Mouse (Mus musculus): ENCODE data around the gene Hoxd10. TPM values are rescaled to one million over a fixed set of nuclear protein-coding genes. Genes with fewer than 3 reads are reported as not detected.

Hoxd10 gene
- polyA plus RNA-seq, 1 experiment from 2014 or later = 0.30 TPM

- Histone ChIP-seq H3K27me3 (replicated peaks; ENCODE audit: control insufficient read depth, insufficient read depth, low read length) (peaks cover 98% of the 10 kb centered on the region), H3K9ac (ENCODE audit: low read depth, low read length) (no peak overlapping the region), H3K36me3 (ENCODE audit: control insufficient read depth, insufficient read depth, low read length) (no peaks in the 10 kb centered on the region), H3K4me3 (ENCODE audit: low read depth, low read length) (no peak overlapping the region), H3K4me2 (no peak overlapping the region), H3K4me1 (replicated peaks; ENCODE audit: control insufficient read depth, insufficient read depth, low read length) (no peaks in the 10 kb centered on the region; the same call in 1 of the 2 replicates), H3K27ac (ENCODE audit: low read depth, low read length) (no peak overlapping the region), H3K9me3 (ENCODE audit: control insufficient read depth, low read length) (no peaks in the 10 kb centered on the region)
- ATAC-seq (replicated peaks; ENCODE audit: low FRiP score) = no peak
- DNase-seq (ENCODE audit: low spot score) = no peak
- 8% methylated on average over 14 of the region's 14 CpGs for WGBS
These were observed 48.1 kb downstream of the Hoxd10 start for GRCm38 (mm10) chr2:74739869-74740268.

DNA sequence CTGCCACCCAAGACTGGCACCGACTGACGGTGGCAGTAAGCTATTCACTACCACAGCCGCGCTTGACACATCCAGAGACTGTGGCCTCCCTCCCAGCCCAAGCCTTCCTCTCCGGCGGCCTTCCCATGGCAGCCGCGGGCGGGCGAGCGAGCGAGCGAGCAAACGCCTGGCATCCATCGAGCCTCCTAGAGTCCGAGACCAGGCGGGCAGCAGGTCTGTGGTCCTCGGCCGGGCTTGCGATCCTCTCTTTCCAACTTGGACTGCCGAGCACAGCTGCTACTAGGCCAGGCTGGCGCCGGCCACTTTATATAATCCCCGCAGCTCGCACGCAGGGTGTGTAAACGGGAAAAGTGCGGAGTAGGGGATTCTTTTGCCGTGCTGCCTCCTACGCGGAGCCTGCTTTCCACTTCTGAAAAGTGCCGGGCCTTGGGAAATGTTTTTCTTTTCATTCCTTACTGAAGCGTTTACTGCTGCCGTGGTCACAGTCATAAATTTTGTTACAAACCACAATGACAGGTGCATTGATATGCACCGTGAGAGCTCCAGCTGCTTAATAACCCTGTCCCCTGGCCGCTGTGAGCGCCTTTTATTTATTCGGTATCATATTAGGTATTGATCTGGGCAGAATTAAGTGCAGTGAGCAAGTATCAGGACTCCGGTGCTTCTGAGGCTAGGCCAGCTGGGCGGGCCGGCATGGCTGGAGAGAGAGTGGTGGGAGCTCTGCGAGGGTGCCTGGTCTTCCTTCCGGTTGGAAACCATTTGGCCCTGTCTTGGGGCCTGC is 48.8 kb downstream of the Hoxd10 start:
- 3% methylated on average over 43 of the region's 43 CpGs for WGBS
- Histone ChIP-seq H3K27me3 (replicated peaks; ENCODE audit: control insufficient read depth, insufficient read depth, low read length) (peaks cover 98% of the 10 kb centered on the region), H3K4me2 (peak overlapping the region; percentile 37; the same call in 1 of the 2 replicates), H3K9me3 (ENCODE audit: control insufficient read depth, low read length) (no peaks in the 10 kb centered on the region), H3K4me3 (ENCODE audit: low read depth, low read length) (peak overlapping the region; percentile 15; the same call in 1 of the 2 replicates), H3K36me3 (ENCODE audit: control insufficient read depth, insufficient read depth, low read length) (no peaks in the 10 kb centered on the region), H3K9ac (ENCODE audit: low read depth, low read length) (no peak overlapping the region), H3K27ac (ENCODE audit: low read depth, low read length) (no peak overlapping the region), H3K4me1 (replicated peaks; ENCODE audit: control insufficient read depth, insufficient read depth, low read length) (no peaks in the 10 kb centered on the region; the same call in 1 of the 2 replicates)
- ATAC-seq (replicated peaks; ENCODE audit: low FRiP score) (no peak), DNase-seq (ENCODE audit: low spot score) (no peak)

GRCm38 (mm10) chr2:74741252-74741978 is 49.7 kb downstream of the Hoxd10 start:
- WGBS = 42% methylated on average over 2 of the region's 3 CpGs
- no peak overlapping the region for H3K27ac ChIP-seq (ENCODE audit: low read depth, low read length)
- no peaks in the 10 kb centered on the region; the same call in 1 of the 2 replicates for H3K4me1 ChIP-seq (replicated peaks; ENCODE audit: control insufficient read depth, insufficient read depth, low read length)
- ATAC-seq (replicated peaks; ENCODE audit: low FRiP score) (no peak), DNase-seq (ENCODE audit: low spot score) (no peak)
- H3K4me2 ChIP-seq = no peak overlapping the region
- no peaks in the 10 kb centered on the region for H3K9me3 ChIP-seq (ENCODE audit: control insufficient read depth, low read length)
- H3K4me3 ChIP-seq (ENCODE audit: low read depth, low read length) = no peak overlapping the region
- no peaks in the 10 kb centered on the region for H3K36me3 ChIP-seq (ENCODE audit: control insufficient read depth, insufficient read depth, low read length)
- no peak overlapping the region for H3K9ac ChIP-seq (ENCODE audit: low read depth, low read length)
- H3K27me3 ChIP-seq (replicated peaks; ENCODE audit: control insufficient read depth, insufficient read depth, low read length) = peaks cover 98% of the 10 kb centered on the region

DNA sequence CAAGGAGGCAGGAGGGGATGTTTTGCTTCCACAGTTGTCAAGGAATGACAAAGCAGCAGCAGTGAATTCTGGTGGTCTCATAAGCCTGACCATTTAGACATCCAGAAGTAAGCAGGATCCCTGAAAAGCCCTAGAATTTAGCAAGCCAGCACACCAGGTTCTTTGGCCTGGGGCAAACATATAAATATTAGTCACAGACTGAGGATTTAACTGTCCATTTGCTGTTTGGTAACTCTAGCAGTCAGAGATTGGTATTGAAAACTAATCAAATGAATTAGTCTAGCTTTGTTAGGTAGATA is 50.2 kb downstream of the Hoxd10 start:
- Histone ChIP-seq H3K36me3 (ENCODE audit: control insufficient read depth, insufficient read depth, low read length) (no peaks in the 10 kb centered on the region), H3K9me3 (ENCODE audit: control insufficient read depth, low read length) (no peaks in the 10 kb centered on the region), H3K4me3 (ENCODE audit: low read depth, low read length) (no peak overlapping the region), H3K4me2 (no peak overlapping the region), H3K27me3 (replicated peaks; ENCODE audit: control insufficient read depth, insufficient read depth, low read length) (peaks cover 98% of the 10 kb centered on the region), H3K27ac (ENCODE audit: low read depth, low read length) (no peak overlapping the region), H3K4me1 (replicated peaks; ENCODE audit: control insufficient read depth, insufficient read depth, low read length) (no peaks in the 10 kb centered on the region; the same call in 1 of the 2 replicates), H3K9ac (ENCODE audit: low read depth, low read length) (no peak overlapping the region)
- DNase-seq (ENCODE audit: low spot score) (no peak), ATAC-seq (replicated peaks; ENCODE audit: low FRiP score) (no peak)

MicroRNAs encoded within 50 kb of the gene (microRNA counts, 519-probe panel; counts per million panel counts)
- 4,357 counts per million, percentile 27 among the panel's probes with 10 or more counts for microRNA mmu-miR-10b

Small RNA genes lying within 50 kb of the gene (microRNA-seq; reads per million reads assigned to microRNA genes)
- gene Gm44463 (ENCODE audit: borderline number of aligned reads) = not detected
- gene Mir10b (ENCODE audit: borderline number of aligned reads) = 7,115 reads per million, percentile 91 among the genes with 10 or more reads in this experiment

Other genes with a start within 250 kb of the Hoxd10 start
- gene Lnpk, start 112.5 kb upstream of the Hoxd10 start, polyA plus RNA-seq (2014; fragmentation: Nextera tagmentation; extraction: Ambion mirVana) = 25.7 and 29.1 TPM in 2 replicates
- 0.12 TPM in 1 of 2 replicates, not detected in the other for gene Evx2, start 32.4 kb upstream of the Hoxd10 start, polyA plus RNA-seq (2014; fragmentation: Nextera tagmentation; extraction: Ambion mirVana)
- 0.06 and 0.45 TPM in 2 replicates for gene Hoxd13, start 23.6 kb upstream of the Hoxd10 start, polyA plus RNA-seq (2014; fragmentation: Nextera tagmentation; extraction: Ambion mirVana)
- gene Hoxd12, start 16.9 kb upstream of the Hoxd10 start, polyA plus RNA-seq (2014; fragmentation: Nextera tagmentation; extraction: Ambion mirVana) = 0.12 and 0.49 TPM in 2 replicates
- 0.14 and 0.44 TPM in 2 replicates for gene Hoxd11, start 12.4 kb upstream of the Hoxd10 start, polyA plus RNA-seq (2014; fragmentation: Nextera tagmentation; extraction: Ambion mirVana)
- gene Hoxd9, start 5.8 kb downstream of the Hoxd10 start, polyA plus RNA-seq (2014; fragmentation: Nextera tagmentation; extraction: Ambion mirVana) = 0.10 and 0.22 TPM in 2 replicates
- 0.82 and 1.2 TPM in 2 replicates for gene Hoxd8, start 12.7 kb downstream of the Hoxd10 start, polyA plus RNA-seq (2014; fragmentation: Nextera tagmentation; extraction: Ambion mirVana)
- 0.47 and 0.87 TPM in 2 replicates for gene Hoxd3, start 20.0 kb downstream of the Hoxd10 start, polyA plus RNA-seq (2014; fragmentation: Nextera tagmentation; extraction: Ambion mirVana)
- 0.14 and 0.18 TPM in 2 replicates for gene Hoxd4, start 20.0 kb downstream of the Hoxd10 start, polyA plus RNA-seq (2014; fragmentation: Nextera tagmentation; extraction: Ambion mirVana)
- not detected in 2 replicates for gene Gm28230, start 34.8 kb downstream of the Hoxd10 start, polyA plus RNA-seq (2014; fragmentation: Nextera tagmentation; extraction: Ambion mirVana)
- gene Hoxd1, start 71.1 kb downstream of the Hoxd10 start, polyA plus RNA-seq (2014; fragmentation: Nextera tagmentation; extraction: Ambion mirVana) = 0.11 TPM in 1 of 2 replicates, not detected in the other
- gene Mtx2, start 133.9 kb downstream of the Hoxd10 start, polyA plus RNA-seq (2014; fragmentation: Nextera tagmentation; extraction: Ambion mirVana) = 110 and 112 TPM in 2 replicates